Mouse (Mus musculus): ENCODE data around the gene Ptf1a. TPM values are rescaled to one million over a fixed set of nuclear protein-coding genes. Genes with fewer than 3 reads are reported as not detected.

Gene Ptf1a
- polyA plus RNA-seq (2016; fragmentation: Nextera tagmentation; extraction: Ambion mirVana): not detected in 2 replicates

DNA sequence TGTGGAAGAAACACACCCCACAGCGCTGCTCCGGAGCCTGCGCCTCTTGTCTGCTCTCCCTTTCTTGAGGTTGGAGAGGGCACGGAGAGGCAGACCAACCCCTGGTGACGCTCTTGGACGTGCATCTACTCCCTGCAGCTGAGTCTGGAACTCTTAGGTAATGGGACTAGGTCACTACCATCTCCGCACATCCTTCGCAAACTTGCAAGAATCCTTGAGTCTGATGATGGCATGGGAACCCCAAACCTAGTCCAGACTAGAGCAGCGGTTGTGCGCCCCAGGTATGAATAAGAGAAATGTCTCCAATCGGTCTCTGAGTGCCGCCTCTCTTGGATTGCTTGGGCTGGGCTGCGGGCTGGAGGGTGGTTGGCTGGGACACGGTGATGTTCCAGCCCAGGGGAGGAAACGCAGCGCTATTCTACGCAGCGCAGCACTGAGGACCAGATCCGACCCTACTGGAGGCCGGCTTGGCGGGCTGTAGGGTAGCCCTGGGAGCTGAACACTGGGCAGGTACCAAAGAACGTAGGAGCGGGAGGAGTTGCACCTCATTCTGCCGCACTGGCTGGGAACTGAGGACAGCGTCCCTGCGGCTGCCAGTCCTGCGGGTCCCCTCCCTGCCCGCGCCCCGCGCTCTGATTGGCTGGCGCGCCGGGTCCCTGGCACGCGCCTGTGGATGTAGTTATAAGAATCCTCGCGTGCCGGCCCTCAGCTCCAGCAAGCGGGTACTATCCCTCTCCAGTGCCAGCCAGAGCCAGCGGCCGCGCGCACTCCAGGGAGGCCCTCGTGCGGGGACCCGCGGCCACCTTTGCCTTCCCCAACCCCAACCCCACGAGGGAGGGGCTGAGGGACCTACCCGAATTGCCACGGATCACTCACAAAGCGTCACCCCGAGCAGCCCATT lies at the start of gene Ptf1a:
Ptf1a (plus strand) TSS at position 733 of the 901 bp plus-strand sequence.
- DNase-seq (ENCODE audit: low spot score): peak; percentile 74
- no peaks in the 10 kb centered on the region for H3K9me3 ChIP-seq
- peak within 1 kb of the TSS; percentile 44 for H3K4me3 ChIP-seq
- no peaks in the 10 kb centered on the region for H3K36me3 ChIP-seq
- under 1% methylated on average over 53 of the region's 53 CpGs for WGBS
- peaks cover 97% of the 10 kb centered on the region for H3K27me3 ChIP-seq (ENCODE audit: insufficient read depth, poor library complexity, severe bottlenecking)
- H3K4me1 ChIP-seq: peaks cover 21% of the 10 kb centered on the region
- no peak within 1 kb of the TSS for H3K27ac ChIP-seq

- no peaks in the 10 kb centered on the region for H3K27me3 ChIP-seq (ENCODE audit: insufficient read depth, poor library complexity, severe bottlenecking)
- WGBS: 60% methylated on average over 5 of the region's 5 CpGs
- H3K4me3 ChIP-seq: no peak overlapping the region
- no peaks in the 10 kb centered on the region for H3K9me3 ChIP-seq
- no peaks in the 10 kb centered on the region for H3K4me1 ChIP-seq
- no peak for DNase-seq (ENCODE audit: low spot score)
- no peaks in the 10 kb centered on the region for H3K36me3 ChIP-seq
- no peak overlapping the region for H3K27ac ChIP-seq
These were observed 40.1 kb upstream of the Ptf1a start for GRCm38 (mm10) chr2:19405409-19405808.

GRCm38 (mm10) chr2:19406531-19406930 lies 38.9 kb upstream of the Ptf1a start:
- no peaks in the 10 kb centered on the region for H3K4me1 ChIP-seq
- no peak for DNase-seq (ENCODE audit: low spot score)
- H3K27ac ChIP-seq: no peak overlapping the region
- no peaks in the 10 kb centered on the region for H3K36me3 ChIP-seq
- no peaks in the 10 kb centered on the region for H3K9me3 ChIP-seq
- WGBS: 54% methylated on average over 3 of the region's 3 CpGs
- no peak overlapping the region for H3K4me3 ChIP-seq
- no peaks in the 10 kb centered on the region for H3K27me3 ChIP-seq (ENCODE audit: insufficient read depth, poor library complexity, severe bottlenecking)

GRCm38 (mm10) chr2:19414222-19414965 lies 31.1 kb upstream of the Ptf1a start:
- Histone ChIP-seq H3K27me3 (ENCODE audit: insufficient read depth, poor library complexity, severe bottlenecking) (peaks cover 20% of the 10 kb centered on the region), H3K4me1 (no peaks in the 10 kb centered on the region), H3K9me3 (no peaks in the 10 kb centered on the region), H3K27ac (no peak overlapping the region), H3K4me3 (peak overlapping the region; percentile 33), H3K36me3 (no peaks in the 10 kb centered on the region)
- WGBS: 17% methylated on average over 19 of the region's 19 CpGs
- DNase-seq (ENCODE audit: low spot score): no peak

GRCm38 (mm10) chr2:19415063-19415521 lies 30.4 kb upstream of the Ptf1a start:
- Histone ChIP-seq H3K36me3 (no peaks in the 10 kb centered on the region), H3K27me3 (ENCODE audit: insufficient read depth, poor library complexity, severe bottlenecking) (peaks cover 26% of the 10 kb centered on the region), H3K9me3 (no peaks in the 10 kb centered on the region), H3K4me3 (peak overlapping the region; percentile 33), H3K27ac (no peak overlapping the region), H3K4me1 (no peaks in the 10 kb centered on the region)
- WGBS: 0% methylated on average over 6 of the region's 6 CpGs
- peak; percentile 72 for DNase-seq (ENCODE audit: low spot score)

DNA sequence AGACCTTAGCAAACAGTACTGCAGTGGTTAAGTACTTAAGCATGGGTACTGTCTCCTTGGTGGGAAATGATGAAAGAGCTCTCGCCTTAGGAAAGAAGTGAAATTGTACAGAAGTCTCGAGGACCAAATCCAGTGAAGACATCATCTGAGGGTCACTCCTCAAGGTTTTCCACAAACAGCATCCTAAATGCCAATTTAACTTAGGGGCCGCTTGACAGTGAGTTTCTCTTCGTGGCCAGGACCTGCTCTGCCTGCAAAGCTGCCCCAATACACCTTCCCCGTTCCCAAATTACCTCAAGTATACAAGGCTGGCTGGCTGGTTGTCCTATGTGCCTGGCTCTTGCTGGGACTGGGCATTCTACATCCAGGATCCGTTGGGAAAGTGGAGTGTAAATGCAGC lies 29.4 kb upstream of the Ptf1a start:
- H3K4me1 ChIP-seq: no peaks in the 10 kb centered on the region
- no peak overlapping the region for H3K27ac ChIP-seq
- no peaks in the 10 kb centered on the region for H3K36me3 ChIP-seq
- H3K9me3 ChIP-seq: no peaks in the 10 kb centered on the region
- H3K27me3 ChIP-seq (ENCODE audit: insufficient read depth, poor library complexity, severe bottlenecking): peaks cover 30% of the 10 kb centered on the region
- H3K4me3 ChIP-seq: no peak overlapping the region
- DNase-seq (ENCODE audit: low spot score): peak; percentile 64
- WGBS: 64% methylated on average over 6 of the region's 6 CpGs

DNA sequence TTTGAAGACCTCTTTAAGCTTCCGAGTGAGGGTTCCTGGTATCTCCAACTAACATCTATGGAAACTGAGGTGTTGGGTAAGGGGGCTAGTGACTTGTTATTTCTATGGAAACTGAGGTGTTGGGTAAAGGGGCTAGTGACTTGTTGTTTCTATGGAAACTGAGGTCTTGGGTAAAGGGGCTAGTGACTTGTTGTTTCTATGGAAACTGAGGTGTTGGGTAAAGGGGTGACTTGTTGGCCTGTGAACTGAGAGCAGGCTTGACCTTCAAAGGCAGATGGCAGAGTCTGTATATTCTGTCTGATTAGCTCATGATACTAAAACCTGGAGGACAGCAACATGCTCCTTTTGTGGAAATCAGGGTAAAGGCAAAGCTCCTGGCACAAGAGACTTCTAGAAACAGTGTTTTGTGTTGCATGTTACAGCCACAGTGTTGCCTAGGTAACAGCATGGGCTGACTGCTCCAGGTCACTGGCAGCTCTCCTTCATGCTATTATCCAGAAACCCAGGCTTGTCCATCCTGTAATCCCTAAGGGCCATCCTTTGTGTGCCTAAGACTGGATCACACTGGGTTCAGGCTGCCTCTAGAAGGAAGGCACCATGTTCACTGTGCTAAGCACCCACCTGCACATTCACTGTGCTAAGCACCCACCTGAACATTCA lies 25.6 kb upstream of the Ptf1a start:
- no peak overlapping the region for H3K27ac ChIP-seq
- no peaks in the 10 kb centered on the region for H3K9me3 ChIP-seq
- H3K4me3 ChIP-seq: no peak overlapping the region
- 45% methylated on average over 1 of the region's 1 CpGs for WGBS
- H3K27me3 ChIP-seq (ENCODE audit: insufficient read depth, poor library complexity, severe bottlenecking): peaks cover 59% of the 10 kb centered on the region
- H3K36me3 ChIP-seq: no peaks in the 10 kb centered on the region
- DNase-seq (ENCODE audit: low spot score): peak; percentile 57
- H3K4me1 ChIP-seq: no peaks in the 10 kb centered on the region

GRCm38 (mm10) chr2:19422226-19422625 lies 23.2 kb upstream of the Ptf1a start:
- Histone ChIP-seq H3K36me3 (no peaks in the 10 kb centered on the region), H3K4me1 (no peaks in the 10 kb centered on the region), H3K4me3 (no peak overlapping the region), H3K27ac (no peak overlapping the region), H3K27me3 (ENCODE audit: insufficient read depth, poor library complexity, severe bottlenecking) (peaks cover 57% of the 10 kb centered on the region), H3K9me3 (no peaks in the 10 kb centered on the region)
- DNase-seq (ENCODE audit: low spot score): peak; percentile 69

GRCm38 (mm10) chr2:19423086-19423485 lies 22.4 kb upstream of the Ptf1a start:
- no peak overlapping the region for H3K27ac ChIP-seq
- whole genome bisulfite sequencing: 78% methylated on average over 6 of the region's 6 CpGs
- peak; percentile 58 for DNase-seq (ENCODE audit: low spot score)
- peaks cover 60% of the 10 kb centered on the region for H3K27me3 ChIP-seq (ENCODE audit: insufficient read depth, poor library complexity, severe bottlenecking)
- no peaks in the 10 kb centered on the region for H3K36me3 ChIP-seq
- no peaks in the 10 kb centered on the region for H3K4me1 ChIP-seq
- no peaks in the 10 kb centered on the region for H3K9me3 ChIP-seq
- H3K4me3 ChIP-seq: no peak overlapping the region

DNA sequence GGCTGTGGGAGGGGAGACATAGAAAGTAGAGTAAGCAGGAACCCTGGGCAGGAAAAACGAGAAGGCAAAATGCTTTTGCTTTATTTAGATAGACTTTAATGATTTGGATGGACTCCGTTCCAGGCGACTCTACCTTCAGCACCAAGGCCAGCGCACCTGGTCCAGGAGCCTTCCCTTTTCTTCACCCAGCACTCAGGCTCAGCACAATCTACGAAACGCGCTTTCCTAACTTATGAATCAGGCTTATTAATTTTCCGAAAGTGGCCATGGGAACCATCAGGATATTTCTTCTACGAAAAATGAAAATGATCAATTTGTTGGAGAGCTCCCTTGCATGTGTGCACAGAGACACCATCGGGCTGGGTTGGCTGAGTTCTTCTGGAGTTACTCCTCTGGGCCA lies 16.4 kb upstream of the Ptf1a start:
- H3K36me3 ChIP-seq: no peaks in the 10 kb centered on the region
- WGBS: 7% methylated on average over 10 of the region's 10 CpGs
- no peak overlapping the region for H3K27ac ChIP-seq

DNA sequence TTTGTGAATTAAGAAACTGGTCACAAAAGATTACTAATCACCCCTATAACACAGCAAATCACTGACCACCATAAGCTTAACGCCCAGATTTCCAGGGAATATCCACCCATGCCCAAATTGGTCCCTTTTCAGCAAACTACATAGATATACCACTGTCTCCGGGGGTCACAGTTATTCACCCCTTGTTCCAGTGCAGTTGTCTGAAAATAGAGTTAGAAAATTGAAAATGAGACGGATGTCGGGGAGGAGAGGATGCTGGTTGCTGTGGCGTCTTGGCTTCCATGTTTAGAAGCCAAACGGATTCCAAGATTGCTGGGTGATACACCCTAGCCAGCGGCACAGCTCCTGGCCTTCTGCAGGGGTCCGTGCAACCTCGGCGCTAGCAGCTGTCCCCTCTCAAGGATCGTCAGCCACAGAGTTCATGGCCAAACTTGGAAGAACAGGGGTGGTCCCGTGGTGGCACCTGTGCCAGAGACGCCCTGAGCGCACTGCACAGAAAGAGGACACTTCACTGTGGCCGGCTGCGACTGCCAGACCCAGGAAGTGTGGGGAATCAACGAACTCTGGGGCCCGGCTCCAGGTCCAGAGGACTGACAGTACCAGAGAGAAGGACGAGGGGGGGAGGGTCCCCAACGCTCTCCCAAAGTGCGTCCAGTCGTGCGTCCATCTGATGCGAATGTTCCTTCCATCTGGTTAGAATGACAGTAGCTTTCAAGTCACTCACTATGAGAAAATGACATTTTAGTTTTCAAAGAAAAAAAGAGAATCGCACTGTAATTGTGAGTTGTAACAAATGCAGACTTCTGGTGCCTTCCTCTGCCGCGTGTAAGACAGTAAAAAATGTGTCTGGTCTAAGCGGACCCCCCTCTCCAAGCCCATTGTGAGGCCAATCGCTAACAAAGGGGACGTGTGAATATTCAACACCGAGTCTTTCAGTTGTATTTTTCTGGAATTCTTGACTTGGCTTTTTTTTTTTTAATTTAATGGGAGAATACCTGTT lies 15.5 kb upstream of the Ptf1a start:
- Histone ChIP-seq H3K27me3 (ENCODE audit: insufficient read depth, poor library complexity, severe bottlenecking) (peaks cover 89% of the 10 kb centered on the region), H3K36me3 (no peaks in the 10 kb centered on the region), H3K9me3 (no peaks in the 10 kb centered on the region), H3K27ac (no peak overlapping the region), H3K4me1 (peaks cover 19% of the 10 kb centered on the region), H3K4me3 (no peak overlapping the region)
- DNase-seq (ENCODE audit: low spot score): peak; percentile 60
- WGBS: 7% methylated on average over 31 of the region's 31 CpGs

More for the DNA sequence above, 16.4 kb upstream of the Ptf1a start:
- Histone ChIP-seq H3K4me3 (no peak overlapping the region), H3K27me3 (ENCODE audit: insufficient read depth, poor library complexity, severe bottlenecking) (peaks cover 83% of the 10 kb centered on the region), H3K9me3 (no peaks in the 10 kb centered on the region), H3K4me1 (peaks cover 19% of the 10 kb centered on the region)
- peak; percentile 85 for DNase-seq (ENCODE audit: low spot score)

DNA sequence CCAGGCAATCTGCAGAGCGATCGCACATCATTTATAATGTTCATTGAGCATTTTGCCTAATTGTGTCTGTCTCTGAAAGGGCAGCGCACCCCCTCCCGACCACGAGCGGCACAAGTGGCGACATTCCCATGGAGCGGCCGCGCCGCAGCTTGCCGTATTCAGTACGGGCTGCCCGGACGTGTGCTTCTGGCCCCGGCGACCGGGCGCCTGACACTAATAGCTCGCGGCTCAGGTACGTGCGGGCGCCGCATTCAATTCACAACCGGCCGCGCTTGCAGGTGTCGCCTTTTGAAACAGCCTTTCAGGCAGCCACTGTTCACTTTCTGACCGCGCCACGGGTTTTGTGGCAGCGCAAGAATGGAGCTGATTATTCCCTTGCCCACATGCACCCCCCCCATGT lies 14.7 kb upstream of the Ptf1a start:
- peak; percentile 71 for DNase-seq (ENCODE audit: low spot score)

More for the DNA sequence above, 14.7 kb upstream of the Ptf1a start:
- H3K36me3 ChIP-seq: no peaks in the 10 kb centered on the region
- under 1% methylated on average over 33 of the region's 33 CpGs for WGBS
- peaks cover 92% of the 10 kb centered on the region for H3K27me3 ChIP-seq (ENCODE audit: insufficient read depth, poor library complexity, severe bottlenecking)
- peaks cover 19% of the 10 kb centered on the region for H3K4me1 ChIP-seq
- no peaks in the 10 kb centered on the region for H3K9me3 ChIP-seq
- H3K4me3 ChIP-seq: peak overlapping the region; percentile 44
- H3K27ac ChIP-seq: no peak overlapping the region

Data from heart, embryonic 10.5 days (tissue).